Mouse (Mus musculus) liver, embryonic 14.5 days (tissue): ENCODE results near the gene Gjb1. TPM values are rescaled to one million over a fixed set of nuclear protein-coding genes. Genes with fewer than 3 reads are reported as not detected.

ENCODE experiments used
- ATAC-seq: fragments of 200-750 bp; cut with Nextera tagmentation; 2 replicates; pipeline ENCODE4 v1.8.0; 2017; ENCODE audit warnings: moderate number of reproducible peaks, mild to moderate bottlenecking, moderate library complexity; ENCODE audit not compliant: insufficient read depth
- DNase-seq, 3 experiments: peaks; one replicate each; pipeline ENCODE4 v3.0.0-alpha.2; 2012 to 2013; ENCODE audit warnings: low read depth in 3 of 3, low spot score in 3 of 3
- H3K27ac ChIP-seq: fragments of 300-500 bp; sonication (generic); 2 replicates; pipeline ENCODE4 v1.5.1; 2014; ENCODE audit warnings: moderate library complexity, mild to moderate bottlenecking, control low read depth, inconsistent platforms
- H3K27me3 ChIP-seq: fragments of 300-500 bp; sonication (generic); 2 replicates; pipeline ENCODE4 v1.6.1; 2014; ENCODE audit warnings: mild to moderate bottlenecking, low read length, moderate library complexity; ENCODE audit not compliant: control insufficient read depth, insufficient read depth
- H3K36me3 ChIP-seq: fragments of 300-500 bp; sonication (generic); replicated peaks from 2 replicates; pipeline ENCODE4 v1.6.1; 2014; ENCODE audit warnings: low read depth; ENCODE audit not compliant: control insufficient read depth, insufficient read depth
- H3K4me1 ChIP-seq, 2 experiments: fragments of 200-500 bp in 1 of 2; fragments of 300-500 bp in 1 of 2; sonication (generic) in 1 of 2; replicated peaks; 2 replicates each; pipeline ENCODE4 v1.6.1; 2012 to 2014; ENCODE audit warnings: antibody characterized with exemption in 1 of 2, inconsistent platforms in 1 of 2, low read length in 1 of 2; ENCODE audit not compliant: control insufficient read depth in 2 of 2, insufficient read depth in 2 of 2
- H3K4me2 ChIP-seq: fragments of 300-500 bp; sonication (generic); 2 replicates; pipeline ENCODE4 v1.6.1; 2014; ENCODE audit warnings: low read depth, mild to moderate bottlenecking, control low read depth, moderate library complexity
- H3K4me3 ChIP-seq, 2 experiments: fragments of 200-500 bp in 1 of 2; fragments of 300-500 bp in 1 of 2; sonication (generic) in 1 of 2; 2 replicates each; pipeline ENCODE4 v1.5.1; 2012 to 2014; ENCODE audit warnings: low read depth in 2 of 2, low read length in 2 of 2, mild to moderate bottlenecking in 2 of 2, control low read depth in 1 of 2, inconsistent platforms in 1 of 2, moderate library complexity in 1 of 2; ENCODE audit not compliant: insufficient read depth in 1 of 2
- H3K9ac ChIP-seq: fragments of 300-500 bp; sonication (generic); replicated peaks from 2 replicates; pipeline ENCODE4 v1.6.1; 2014; ENCODE audit warnings: mild to moderate bottlenecking, control low read depth, moderate library complexity
- H3K9me3 ChIP-seq: fragments of 300-500 bp; sonication (generic); 2 replicates; pipeline ENCODE4 v1.6.1; 2016; ENCODE audit warnings: low read length, mixed read lengths; ENCODE audit not compliant: control insufficient read depth
- CTCF ChIP-seq: IDR thresholded peaks from 2 replicates; pipeline ENCODE4 v1.5.1; 2016; ENCODE audit warnings: antibody characterized with exemption, low read depth, control low read depth
- EP300 ChIP-seq: IDR thresholded peaks from 2 replicates; pipeline ENCODE4 v1.6.1; 2016; ENCODE audit warnings: antibody characterized with exemption, low read depth
- WGBS: fragments of 180-500 bp; shearing (Covaris S2); extraction: QIAGEN DNeasy Blood & Tissue Kit; methylation state at CpG from one replicate; pipeline ENCODE4 v1.1.7; 2014; ENCODE audit not compliant: insufficient replicate concordance; 5-methylcytosine and 5-hydroxymethylcytosine counted together
- polyA plus RNA-seq, 2 experiments: library from polyadenylated mRNA; depleted of rRNA in 1 of 2; stranded (reverse) in 1 of 2; unstranded in 1 of 2; fragments of >200 nt; fragmentation: Nextera tagmentation in 1 of 2; extraction: Ambion mirVana in 1 of 2; gene quantifications; 2 replicates each; pipeline versions ENCODE4 v1.2.1 to v1.2.3; 2012 to 2014

Gjb1 gene
- polyA plus RNA-seq, 2 experiments, result 42.1 to 52.5 TPM

- peak; percentile 32; the same call in 1 of the 2 replicates for TF ChIP-seq EP300
- no peak for TF ChIP-seq CTCF
- DNase-seq (peak; percentile 62 to 64 (median 64)), ATAC-seq (peak; percentile 93)
- Histone ChIP-seq H3K9me3 (no peaks in the 10 kb centered on the region), H3K27me3 (no peaks in the 10 kb centered on the region), H3K9ac (peak overlapping the region; percentile 73), H3K4me3 (peak overlapping the region; percentile 66 to 82), H3K27ac (no peak overlapping the region), H3K36me3 (no peaks in the 10 kb centered on the region), H3K4me1 (peaks cover 0 to 4% of the 10 kb centered on the region in 2 experiments; a peak in 1 of 4 replicates), H3K4me2 (peak overlapping the region; percentile 71)
- WGBS, result 10% methylated on average over 51 of the region's 54 CpGs
Observed at GRCm38 (mm10) chrX:101419725-101420699, 43.8 kb downstream of the Gjb1 start.

- H3K36me3 ChIP-seq, result no peaks in the 10 kb centered on the region
- DNase-seq (no peak), ATAC-seq (no peak)
- H3K9ac ChIP-seq, result peak within 1 kb of the TSS; percentile 73
- no peaks in the 10 kb centered on the region for H3K9me3 ChIP-seq
- H3K4me1 ChIP-seq, result peaks cover 0 to 4% of the 10 kb centered on the region in 2 experiments; a peak in 1 of 4 replicates
- WGBS, result 32% methylated on average over 4 of the region's 4 CpGs
- H3K4me2 ChIP-seq, result peak within 1 kb of the TSS; percentile 71
- H3K27ac ChIP-seq, result no peak within 1 kb of the TSS
- peak within 1 kb of the TSS; percentile 66 to 82 for H3K4me3 ChIP-seq
- H3K27me3 ChIP-seq, result no peaks in the 10 kb centered on the region
- TF ChIP-seq EP300 (no peak), CTCF (no peak)
Observed at GRCm38 (mm10) chrX:101420700-101421095, 44.5 kb downstream of the Gjb1 start, which contains the start of gene Zmym3. Gene Zmym3 (minus strand): TSS chrX:101420849.

- DNase-seq, result no peak
- no peak overlapping the region for H3K9ac ChIP-seq
Observed at GRCm38 (mm10) chrX:101423462-101423861, 47.3 kb downstream of the Gjb1 start.

GRCm38 (mm10) chrX:101427774-101428173, 51.6 kb downstream of the Gjb1 start:
- Histone ChIP-seq H3K4me3 (no peak overlapping the region), H3K36me3 (peaks cover 4% of the 10 kb centered on the region), H3K4me2 (peak overlapping the region; percentile 73), H3K4me1 (peaks cover 0 to 8% of the 10 kb centered on the region in 2 experiments; a peak in 3 of 4 replicates), H3K27me3 (no peaks in the 10 kb centered on the region), H3K9me3 (no peaks in the 10 kb centered on the region), H3K27ac (peak overlapping the region; percentile 79; the same call in 1 of the 2 replicates), H3K9ac (no peak overlapping the region)
- WGBS, result 0% methylated on average over 1 of the region's 1 CpGs
- DNase-seq (peak in 2 of 3 experiments; percentile 12 to 26), ATAC-seq (no peak)
- no peak for TF ChIP-seq EP300
- TF ChIP-seq CTCF, result peak; percentile 61

More at GRCm38 (mm10) chrX:101423462-101423861, 47.3 kb downstream of the Gjb1 start:
- Histone ChIP-seq H3K9me3 (no peaks in the 10 kb centered on the region), H3K4me3 (no peak overlapping the region), H3K27me3 (no peaks in the 10 kb centered on the region), H3K4me2 (no peak overlapping the region), H3K27ac (no peak overlapping the region), H3K36me3 (no peaks in the 10 kb centered on the region), H3K4me1 (peaks cover 0 to 9% of the 10 kb centered on the region in 2 experiments; a peak in 1 of 4 replicates)
- no peak for TF ChIP-seq EP300
- no peak for TF ChIP-seq CTCF
- WGBS, result 73% methylated on average over 2 of the region's 2 CpGs
- ATAC-seq, result no peak

- DNase-seq (peak in 2 of 3 experiments; percentile 20 to 43), ATAC-seq (no peak)
- Histone ChIP-seq H3K9me3 (no peaks in the 10 kb centered on the region), H3K36me3 (peaks cover 4% of the 10 kb centered on the region), H3K27me3 (no peaks in the 10 kb centered on the region), H3K4me1 (peaks cover 0 to 8% of the 10 kb centered on the region in 2 experiments; a peak in 3 of 4 replicates), H3K4me2 (peak overlapping the region; percentile 73), H3K9ac (peak overlapping the region; percentile 66), H3K27ac (peak overlapping the region; percentile 79), H3K4me3 (peak overlapping the region; percentile 86 to 95)
- WGBS, result 24% methylated on average over 7 of the region's 7 CpGs
- no peak for TF ChIP-seq CTCF
- TF ChIP-seq EP300, result no peak
Observed at GRCm38 (mm10) chrX:101428785-101429141, 52.6 kb downstream of the Gjb1 start.
